In genomic region chr2:55974096-55974495, GRCm38 (mm10) we compare ENCODE assay signal across 17 mouse cellular contexts.
A peak's percentile ranks its signal among the peaks of the same experiment; 100 is the strongest.
DNase-seq lines count a peak whose midpoint lies in the region; ATAC-seq lines count a peak whose summit lies in the region.
"Had no signal": no experiment of that assay in that cellular context is flagged by ENCODE, and none has a peak within 500 bp of the region (broad histone marks: within the 10 kb centered on the region; RNA-seq: fewer than 3 reads in every experiment).

No protein-coding gene starts in this region.

- H3K36me3 ChIP-seq in embryonic facial prominence, embryonic 14.5 days (ENCODE audit: control insufficient read depth, insufficient read depth, low read length), result no peaks in the 10 kb centered on the region
- H3K36me3 ChIP-seq in embryonic facial prominence, embryonic 10.5 days (replicated peaks), result no peaks in the 10 kb centered on the region
- no peaks in the 10 kb centered on the region for H3K36me3 ChIP-seq in midbrain, embryonic 14.5 days (ENCODE audit: control insufficient read depth, insufficient read depth, low read length)
- H3K36me3 ChIP-seq in midbrain, embryonic 11.5 days (ENCODE audit: control insufficient read depth, insufficient read depth, low read length), result no peaks in the 10 kb centered on the region
- H3K36me3 ChIP-seq in midbrain, embryonic 16.5 days (ENCODE audit: control insufficient read depth, insufficient read depth, low read length), result no peaks in the 10 kb centered on the region
- no peaks in the 10 kb centered on the region for H3K36me3 ChIP-seq in midbrain, embryonic 10.5 days
- H3K36me3 ChIP-seq: embryonic facial prominence, embryonic 13.5 days had no signal

- no peak overlapping the region for H3K9ac ChIP-seq in embryonic facial prominence, embryonic 14.5 days (ENCODE audit: low read depth, low read length)
- no peak overlapping the region for H3K9ac ChIP-seq in midbrain, embryonic 14.5 days (replicated peaks; ENCODE audit: low read length)
- H3K9ac ChIP-seq in midbrain, embryonic 11.5 days (ENCODE audit: low read length), result no peak overlapping the region
- no peak overlapping the region for H3K9ac ChIP-seq in midbrain, embryonic 16.5 days (ENCODE audit: low read depth, low read length)
- H3K9ac ChIP-seq: embryonic facial prominence, embryonic 13.5 days; forebrain, embryonic 13.5 days; forebrain, postnatal 0 days had no signal

- peak; percentile 0 for DNase-seq in embryonic facial prominence, embryonic 14.5 days (ENCODE audit: low spot score)
- no peak for DNase-seq in embryonic facial prominence, embryonic 10.5 days (ENCODE audit: low spot score)
- peak; percentile 39 for DNase-seq in midbrain, embryonic 14.5 days
- DNase-seq in midbrain, embryonic 11.5 days (ENCODE audit: low spot score, missing footprints), result no peak
- DNase-seq in midbrain, embryonic 10.5 days (ENCODE audit: low spot score), result no peak
- DNase-seq: adrenal gland, adult 2 months; adrenal gland, postnatal 10 days; adrenal gland, postnatal 25 days; cerebellum, adult 11-12 months; cerebellum, adult 2 months; cerebellum, adult 9-10 months; cerebellum, postnatal 10 days; cerebellum, postnatal 25 days; forebrain, postnatal 0 days had no signal

- no peaks in the 10 kb centered on the region for H3K4me1 ChIP-seq in embryonic facial prominence, embryonic 14.5 days (ENCODE audit: control insufficient read depth, insufficient read depth, low read length)
- no peaks in the 10 kb centered on the region for H3K4me1 ChIP-seq in embryonic facial prominence, embryonic 10.5 days
- H3K4me1 ChIP-seq in midbrain, embryonic 14.5 days (ENCODE audit: control insufficient read depth, insufficient read depth, low read length), result no peaks in the 10 kb centered on the region
- H3K4me1 ChIP-seq in midbrain, embryonic 11.5 days (ENCODE audit: control insufficient read depth, insufficient read depth, low read length), result no peaks in the 10 kb centered on the region
- H3K4me1 ChIP-seq in midbrain, embryonic 16.5 days (ENCODE audit: control insufficient read depth, insufficient read depth, low read length), result no peaks in the 10 kb centered on the region
- no peaks in the 10 kb centered on the region for H3K4me1 ChIP-seq in midbrain, embryonic 10.5 days
- H3K4me1 ChIP-seq: embryonic facial prominence, embryonic 13.5 days; forebrain, embryonic 13.5 days had no signal

- no peak for ATAC-seq in embryonic facial prominence, embryonic 14.5 days (ENCODE audit: low read depth)
- no peak; the same call in 1 of the 2 replicates for ATAC-seq in midbrain, embryonic 14.5 days (ENCODE audit: low FRiP score, low TSS enrichment)
- ATAC-seq in midbrain, embryonic 11.5 days (ENCODE audit: low FRiP score), result no peak
- peak; percentile 76; the same call in 1 of the 2 replicates for ATAC-seq in midbrain, embryonic 16.5 days
- ATAC-seq: forebrain, embryonic 13.5 days; forebrain, postnatal 0 days had no signal

- H3K27ac ChIP-seq in embryonic facial prominence, embryonic 14.5 days (replicated peaks; ENCODE audit: low read depth, low read length), result no peak overlapping the region
- no peak overlapping the region for H3K27ac ChIP-seq in embryonic facial prominence, embryonic 10.5 days (replicated peaks)
- H3K27ac ChIP-seq in midbrain, embryonic 14.5 days (replicated peaks; ENCODE audit: low read depth, low read length), result no peak overlapping the region
- H3K27ac ChIP-seq in midbrain, embryonic 11.5 days (ENCODE audit: low read depth, low read length), result no peak overlapping the region
- H3K27ac ChIP-seq in midbrain, embryonic 16.5 days (ENCODE audit: low read length), result no peak overlapping the region
- H3K27ac ChIP-seq in midbrain, embryonic 10.5 days (replicated peaks), result no peak overlapping the region
- H3K27ac ChIP-seq: embryonic facial prominence, embryonic 13.5 days; forebrain, embryonic 13.5 days had no signal

- no peaks in the 10 kb centered on the region for H3K9me3 ChIP-seq in embryonic facial prominence, embryonic 14.5 days (ENCODE audit: control insufficient read depth, low read length)
- no peaks in the 10 kb centered on the region for H3K9me3 ChIP-seq in embryonic facial prominence, embryonic 10.5 days
- H3K9me3 ChIP-seq in midbrain, embryonic 14.5 days (ENCODE audit: control insufficient read depth, low read length), result no peaks in the 10 kb centered on the region
- no peaks in the 10 kb centered on the region for H3K9me3 ChIP-seq in midbrain, embryonic 11.5 days (ENCODE audit: control insufficient read depth, low read length)
- no peaks in the 10 kb centered on the region for H3K9me3 ChIP-seq in midbrain, embryonic 16.5 days (replicated peaks; ENCODE audit: control insufficient read depth, low read length, poor library complexity, severe bottlenecking)
- no peaks in the 10 kb centered on the region for H3K9me3 ChIP-seq in midbrain, embryonic 10.5 days (replicated peaks)
- H3K9me3 ChIP-seq: embryonic facial prominence, embryonic 13.5 days; forebrain, embryonic 13.5 days had no signal

- H3K4me2 ChIP-seq in embryonic facial prominence, embryonic 14.5 days (ENCODE audit: low read depth, low read length), result no peak overlapping the region
- no peak overlapping the region for H3K4me2 ChIP-seq in midbrain, embryonic 14.5 days (ENCODE audit: low read length)
- no peak overlapping the region for H3K4me2 ChIP-seq in midbrain, embryonic 11.5 days
- H3K4me2 ChIP-seq in midbrain, embryonic 16.5 days (ENCODE audit: low read length), result no peak overlapping the region
- H3K4me2 ChIP-seq: embryonic facial prominence, embryonic 13.5 days; forebrain, embryonic 13.5 days had no signal

- no peaks in the 10 kb centered on the region for H3K27me3 ChIP-seq in embryonic facial prominence, embryonic 14.5 days (replicated peaks; ENCODE audit: control insufficient read depth, insufficient read depth, low read length)
- no peaks in the 10 kb centered on the region for H3K27me3 ChIP-seq in embryonic facial prominence, embryonic 10.5 days (replicated peaks; ENCODE audit: low read depth, poor library complexity, severe bottlenecking)
- H3K27me3 ChIP-seq in midbrain, embryonic 14.5 days (ENCODE audit: control insufficient read depth, insufficient read depth, low read length), result no peaks in the 10 kb centered on the region
- H3K27me3 ChIP-seq in midbrain, embryonic 11.5 days (ENCODE audit: control insufficient read depth, insufficient read depth, low read length), result no peaks in the 10 kb centered on the region
- no peaks in the 10 kb centered on the region for H3K27me3 ChIP-seq in midbrain, embryonic 16.5 days (ENCODE audit: control insufficient read depth, insufficient read depth, low read depth, low read length)
- no peaks in the 10 kb centered on the region for H3K27me3 ChIP-seq in midbrain, embryonic 10.5 days (ENCODE audit: low read depth, poor library complexity, severe bottlenecking)
- H3K27me3 ChIP-seq: embryonic facial prominence, embryonic 13.5 days; forebrain, embryonic 13.5 days had no signal

- no peak overlapping the region for H3K4me3 ChIP-seq in embryonic facial prominence, embryonic 14.5 days (ENCODE audit: low read depth, low read length)
- H3K4me3 ChIP-seq in embryonic facial prominence, embryonic 10.5 days, result no peak overlapping the region
- H3K4me3 ChIP-seq in midbrain, embryonic 14.5 days (replicated peaks; ENCODE audit: low read depth, low read length), result no peak overlapping the region
- H3K4me3 ChIP-seq in midbrain, embryonic 11.5 days (ENCODE audit: low read depth, low read length), result no peak overlapping the region
- no peak overlapping the region for H3K4me3 ChIP-seq in midbrain, embryonic 16.5 days (ENCODE audit: low read depth, low read length)
- no peak overlapping the region for H3K4me3 ChIP-seq in midbrain, embryonic 10.5 days
- H3K4me3 ChIP-seq: embryonic facial prominence, embryonic 13.5 days; forebrain, embryonic 13.5 days had no signal

Comparison
In these comparisons a context has a peak if more than half of its experiments do, and no peak if none do; other contexts are left out.
1. DNase-seq: peak in embryonic facial prominence, embryonic 14.5 days (single experiment) and midbrain, embryonic 14.5 days (single experiment); none in embryonic facial prominence, embryonic 10.5 days (single experiment), midbrain, embryonic 11.5 days (single experiment) and midbrain, embryonic 10.5 days (single experiment).